Mouse (Mus musculus) cerebellum, postnatal 25 days (tissue): ENCODE data around the gene Hpn.

ENCODE experiments used
- DNase-seq, 2 experiments: peaks; one replicate each; pipeline ENCODE4 v3.0.0; 2021; ENCODE audit warnings: mixed read lengths in 2 of 2

The Hpn gene

DNA sequence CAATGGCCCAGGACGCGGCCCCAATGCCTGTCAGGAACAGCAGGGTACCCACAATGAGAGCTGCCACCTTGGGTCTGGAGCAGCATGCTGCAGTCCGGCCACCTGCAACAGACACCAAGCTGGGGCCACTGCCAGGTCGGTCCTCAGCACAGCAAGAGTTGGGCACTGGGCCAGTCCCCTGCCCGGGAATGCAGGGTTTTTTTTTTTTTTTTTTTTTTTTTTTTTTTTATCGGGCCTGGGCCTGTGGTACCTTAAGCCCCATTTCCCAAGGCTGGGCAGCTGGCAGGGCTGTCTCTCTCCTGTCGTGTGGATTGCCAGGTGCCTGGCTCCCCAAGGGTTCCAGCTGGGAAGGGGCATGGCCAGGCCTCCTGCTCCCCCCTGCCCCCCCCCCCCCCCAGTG, 6.0 kb downstream of the Hpn start:
- DNase-seq: peak; percentile 77 to 86

DNA sequence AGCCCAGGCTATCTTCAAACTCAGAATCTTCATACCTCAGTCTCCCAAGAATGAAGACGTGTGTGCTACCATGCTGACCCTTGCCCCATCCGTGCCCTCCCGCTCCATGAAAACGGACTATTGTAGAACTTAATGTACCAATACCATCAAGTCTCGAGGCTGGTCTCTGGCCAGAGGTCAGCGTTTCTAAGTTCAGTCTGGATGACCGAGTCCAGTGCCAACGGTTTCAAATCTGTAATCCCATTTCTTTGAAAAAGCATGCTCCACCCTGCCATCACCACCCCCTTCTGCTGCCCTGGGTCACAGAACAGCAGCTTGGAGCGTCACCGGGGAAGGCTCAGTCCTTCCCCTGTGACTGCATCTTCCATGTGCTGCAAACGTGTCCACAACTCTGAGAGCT, 7.3 kb downstream of the Hpn start:
- no peak for DNase-seq

- DNase-seq: no peak
Measured at GRCm38 (mm10) chr7:31106166-31106565, 8.9 kb downstream of the Hpn start.

- DNase-seq: peak; percentile 74 to 85
Measured at GRCm38 (mm10) chr7:31105061-31105768, 9.9 kb downstream of the Hpn start.

DNA sequence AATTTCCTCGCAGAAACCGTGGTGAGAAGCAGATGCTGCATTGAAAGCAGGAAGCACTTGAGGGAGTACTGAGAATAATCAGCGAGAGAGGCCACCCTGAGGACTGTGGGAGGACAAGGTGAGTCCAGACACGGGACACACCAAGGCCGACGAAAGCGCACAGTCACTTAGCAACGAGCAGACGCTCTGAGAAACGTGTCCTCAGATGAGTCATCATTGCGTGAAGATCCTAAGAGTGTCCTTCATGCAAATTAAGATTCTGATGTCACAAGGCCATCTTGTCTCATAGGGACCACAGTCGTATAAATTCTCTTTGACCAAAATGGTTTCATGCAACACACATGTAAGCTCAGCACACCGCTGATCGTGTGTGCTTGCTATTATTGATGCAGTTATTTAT, 14.3 kb downstream of the Hpn start:
- DNase-seq: no peak

- DNase-seq: no peak
Measured at GRCm38 (mm10) chr7:31099612-31099982, 15.5 kb downstream of the Hpn start.

DNA sequence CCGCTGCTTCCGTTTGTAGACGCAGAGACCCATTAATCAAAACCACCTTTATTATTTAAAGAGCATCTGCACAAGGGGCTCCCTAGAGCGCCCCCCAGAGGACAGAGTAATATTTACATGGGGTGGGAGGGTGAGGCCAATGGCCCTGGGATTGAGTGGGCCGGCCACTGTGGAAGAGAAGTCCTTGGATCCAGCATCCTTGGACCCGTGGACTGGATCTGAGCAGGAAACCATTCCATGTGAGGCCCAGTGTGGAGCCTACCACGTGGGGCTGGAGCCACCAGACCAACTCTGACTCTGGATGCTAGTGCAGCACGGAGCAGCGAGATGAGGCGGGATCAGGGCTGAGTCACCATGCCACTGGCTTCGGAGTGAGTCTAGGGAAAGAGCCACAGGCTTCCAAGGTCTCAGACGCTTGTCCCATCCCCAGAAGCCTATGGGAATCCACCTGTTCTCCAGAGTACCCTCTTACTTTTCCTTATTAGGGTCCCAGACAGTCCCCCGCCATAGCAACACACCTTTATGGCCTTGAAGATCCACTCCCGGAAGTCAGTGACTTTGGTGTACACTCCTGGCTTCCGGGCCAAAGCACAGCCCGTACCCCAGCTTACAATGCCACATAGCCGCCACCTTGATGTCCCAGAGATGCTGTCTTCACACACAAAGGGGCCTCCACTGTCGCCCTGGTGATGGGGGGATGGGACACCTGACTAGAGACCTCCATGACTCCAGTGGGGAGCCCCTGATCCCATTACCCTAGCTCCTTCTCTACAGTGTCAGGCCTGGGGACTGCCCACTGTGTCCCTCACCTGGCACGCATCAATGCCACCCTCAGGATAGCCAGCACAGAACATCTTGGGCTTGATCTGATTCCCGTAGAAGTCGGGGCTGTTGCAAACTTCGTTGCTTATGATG, 16.1 kb downstream of the Hpn start:
- DNase-seq: peak in 1 of 2 experiments; percentile 53

- DNase-seq: peak; percentile 91 to 95
Measured at GRCm38 (mm10) chr7:31097583-31098248, 17.4 kb downstream of the Hpn start.

GRCm38 (mm10) chr7:31096892-31097564, 18.1 kb downstream of the Hpn start:
- DNase-seq: no peak

GRCm38 (mm10) chr7:31094774-31095501, 20.2 kb downstream of the Hpn start:
- DNase-seq: peak; percentile 50 to 71

GRCm38 (mm10) chr7:31089721-31090120, 25.4 kb downstream of the Hpn start:
- no peak for DNase-seq

GRCm38 (mm10) chr7:31088206-31088605, 26.9 kb downstream of the Hpn start:
- DNase-seq: no peak

DNA sequence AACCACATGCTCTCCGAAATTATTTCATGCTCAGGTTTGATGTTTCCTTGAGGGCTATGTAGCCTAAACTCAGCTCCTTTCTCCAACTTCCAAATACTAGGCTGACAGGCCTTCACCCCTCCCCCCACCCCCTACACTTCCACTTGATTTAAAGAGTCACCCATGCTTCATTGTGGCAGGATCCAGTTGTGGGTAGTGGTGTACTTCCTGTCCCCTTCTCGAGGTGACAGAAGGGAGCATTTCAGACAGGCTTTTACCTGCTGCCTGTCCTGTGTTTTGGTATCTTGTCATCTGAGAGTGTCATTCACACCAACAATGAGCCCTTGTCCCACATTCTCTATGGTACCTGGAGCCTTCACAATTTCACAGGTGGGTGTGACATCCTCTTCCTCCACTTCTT, 27.8 kb downstream of the Hpn start:
- DNase-seq: no peak

DNA sequence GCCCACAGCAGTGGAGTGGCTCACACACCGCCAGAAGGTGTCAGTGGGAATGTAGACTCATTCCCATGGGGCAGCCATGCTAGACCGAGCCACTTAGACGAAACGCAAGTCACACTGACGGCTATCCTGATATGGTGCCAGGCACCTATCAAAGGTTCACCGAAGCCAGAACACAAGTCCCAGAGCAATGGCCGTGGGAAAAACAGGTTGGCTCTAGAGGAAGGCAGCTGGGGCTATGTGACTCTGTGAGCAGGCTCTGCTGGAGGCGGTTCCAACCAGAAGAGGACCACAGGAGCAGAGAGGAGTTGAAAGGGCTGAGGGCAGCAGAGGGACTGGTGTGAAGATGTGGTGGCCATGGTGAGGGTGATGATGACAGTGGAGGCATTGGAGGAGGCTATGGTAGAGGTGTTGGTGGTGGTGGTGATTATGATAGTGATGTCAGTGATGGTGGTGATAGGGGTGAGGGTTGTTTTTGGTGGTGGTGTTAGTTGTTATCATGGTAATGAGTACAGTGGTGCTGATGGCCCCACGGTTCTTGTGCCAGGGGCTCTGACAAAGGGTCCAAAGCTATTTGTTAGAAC, 28.8 kb downstream of the Hpn start:
- DNase-seq: no peak

GRCm38 (mm10) chr7:31085171-31085570, 29.9 kb downstream of the Hpn start:
- no peak for DNase-seq

DNA sequence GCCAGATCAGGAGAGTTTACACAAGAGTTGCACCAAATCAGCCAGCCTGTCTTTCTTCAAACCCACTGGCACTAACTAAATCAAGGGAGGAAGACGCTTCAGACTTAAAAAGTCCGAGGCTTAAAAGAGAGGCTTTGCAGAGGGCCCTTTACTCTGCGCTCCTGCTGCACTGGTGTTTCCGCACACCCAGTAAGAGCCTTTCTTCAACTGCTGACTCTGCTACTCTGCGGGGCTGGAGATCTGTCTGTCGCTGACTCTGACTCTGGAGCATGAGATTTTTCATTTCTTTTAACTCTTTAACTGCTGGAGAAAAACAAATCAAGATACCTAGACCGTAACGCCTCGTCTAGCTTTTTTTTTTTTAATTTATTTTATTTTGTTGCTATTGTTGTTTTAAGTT, 30.9 kb downstream of the Hpn start:
- DNase-seq: no peak

DNA sequence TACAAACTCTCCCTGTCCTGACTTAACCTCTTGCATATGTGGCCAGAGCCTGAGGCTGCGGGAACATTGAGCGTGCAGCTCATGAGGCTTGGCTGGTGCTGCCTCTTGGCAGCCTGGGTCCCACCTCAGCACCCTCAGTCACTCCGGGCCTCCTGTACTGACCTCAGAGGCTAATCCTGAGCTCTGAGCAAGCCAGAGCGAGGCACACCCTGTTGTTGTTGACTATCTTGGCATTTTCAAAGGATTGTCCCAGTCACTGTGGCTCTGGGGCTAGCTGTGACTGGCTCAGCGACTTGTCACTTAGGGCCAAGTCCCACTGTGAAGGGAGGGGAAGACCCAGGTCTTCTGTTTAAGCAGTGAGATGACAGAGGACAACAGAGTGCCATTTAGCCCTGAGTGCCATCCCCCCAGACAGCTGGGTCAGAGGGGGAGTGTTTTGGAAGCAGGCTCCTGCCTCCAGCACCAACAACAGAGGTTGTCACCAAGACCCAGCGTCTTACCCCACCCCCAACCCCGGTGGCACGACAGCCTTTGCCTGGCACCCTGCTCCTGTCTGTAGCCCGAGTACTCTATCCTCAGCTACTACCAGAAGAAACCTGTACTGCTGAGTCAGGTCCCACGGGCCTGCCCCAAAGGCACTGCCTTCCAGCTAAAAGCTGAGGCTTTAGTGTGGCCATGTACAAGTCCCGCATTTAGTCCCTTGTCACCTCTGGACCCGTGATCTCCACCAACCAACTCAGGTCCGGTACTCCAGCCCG, 32.1 kb downstream of the Hpn start:
- peak; percentile 73 to 75 for DNase-seq

- DNase-seq: no peak
Measured at GRCm38 (mm10) chr7:31082106-31082505, 33.0 kb downstream of the Hpn start.

DNA sequence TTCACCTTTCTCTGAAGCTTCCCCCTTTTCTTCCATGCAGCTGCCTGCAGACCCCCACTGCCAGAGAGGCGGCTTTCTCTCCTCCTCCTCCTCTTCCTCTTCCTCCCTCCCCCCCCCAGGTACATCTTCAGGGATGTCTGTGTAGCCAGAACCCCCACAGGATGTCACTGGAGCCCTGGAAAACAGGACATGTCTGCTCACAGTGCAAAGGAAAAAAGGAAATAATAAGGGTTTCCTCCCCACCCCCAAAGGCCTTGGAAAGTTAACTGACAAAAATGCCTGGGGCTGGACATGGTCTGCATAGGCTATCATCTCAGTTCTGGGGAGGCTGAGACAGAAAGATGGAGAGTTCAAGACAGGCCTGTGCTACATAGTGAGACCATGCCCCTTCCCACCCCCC, 34.0 kb downstream of the Hpn start:
- peak; percentile 52 to 53 for DNase-seq

DNA sequence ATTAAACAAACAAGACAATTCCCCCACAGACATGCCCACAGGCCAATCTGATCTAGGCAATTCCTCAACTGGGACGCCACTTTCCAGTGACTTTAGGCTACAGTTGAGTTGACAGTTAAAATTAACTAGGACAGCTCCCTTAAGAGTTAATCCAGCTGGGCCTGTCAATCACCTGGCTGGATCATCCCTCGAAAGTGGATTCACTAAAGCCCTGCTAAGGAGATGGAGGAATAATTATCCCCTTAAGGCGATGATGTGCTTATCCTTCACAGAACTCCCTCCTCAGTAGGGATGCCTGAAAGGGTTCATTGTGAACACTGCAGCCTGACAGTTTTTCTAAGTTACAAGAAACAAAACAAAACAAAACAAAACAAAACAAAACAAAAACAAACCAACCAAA, 34.5 kb downstream of the Hpn start:
- DNase-seq: no peak

DNA sequence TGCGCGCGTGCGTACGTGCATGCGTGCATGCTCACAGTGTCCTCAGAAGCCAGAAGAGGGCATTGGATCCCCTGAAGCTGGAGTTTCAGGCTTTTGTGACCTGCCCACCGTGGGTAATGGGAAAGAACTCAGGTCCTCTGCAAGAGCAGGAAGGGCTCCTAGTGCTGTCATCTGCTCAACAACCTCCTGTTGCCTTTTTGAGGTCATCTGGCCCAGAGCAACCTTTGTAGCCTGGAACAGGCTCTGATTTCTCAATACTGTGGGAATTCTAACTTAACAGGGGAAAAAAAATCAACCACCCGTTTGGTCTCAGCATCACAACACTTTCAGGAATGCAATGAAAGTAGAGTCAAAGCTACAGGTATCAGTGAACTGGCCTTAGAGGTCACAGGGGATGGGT, 35.4 kb downstream of the Hpn start:
- DNase-seq: no peak
